Mouse (Mus musculus): ENCODE results near the gene Ttc21a. TPM values are rescaled to one million over a fixed set of nuclear protein-coding genes. Genes with fewer than 3 reads are reported as not detected.

The Ttc21a gene
- polyA plus RNA-seq, 1 experiment from 2014 or later: 0.42 TPM

GRCm38 (mm10) chr9:119913087-119913838 lies 24.1 kb upstream of the Ttc21a start:
- H3K9me3 ChIP-seq (replicated peaks): no peaks in the 10 kb centered on the region
- H3K36me3 ChIP-seq: peaks cover 91% of the 10 kb centered on the region
- H3K27me3 ChIP-seq (ENCODE audit: low read depth, poor library complexity, severe bottlenecking): no peaks in the 10 kb centered on the region
- WGBS: 79% methylated on average over 13 of the region's 13 CpGs
- DNase-seq (ENCODE audit: low spot score): no peak
- H3K27ac ChIP-seq (replicated peaks): no peak overlapping the region
- H3K4me1 ChIP-seq: no peaks in the 10 kb centered on the region
- no peak overlapping the region for H3K4me3 ChIP-seq

- 78% methylated on average over 1 of the region's 1 CpGs for WGBS
- no peaks in the 10 kb centered on the region for H3K9me3 ChIP-seq (replicated peaks)
- no peaks in the 10 kb centered on the region for H3K4me1 ChIP-seq
- H3K27ac ChIP-seq (replicated peaks): no peak overlapping the region
- no peak overlapping the region for H3K4me3 ChIP-seq
- H3K27me3 ChIP-seq (ENCODE audit: low read depth, poor library complexity, severe bottlenecking): no peaks in the 10 kb centered on the region
- peaks cover 92% of the 10 kb centered on the region for H3K36me3 ChIP-seq
- no peak for DNase-seq (ENCODE audit: low spot score)
These were observed 17.5 kb upstream of the Ttc21a start for GRCm38 (mm10) chr9:119919858-119920257.

GRCm38 (mm10) chr9:119923462-119923861 lies 13.9 kb upstream of the Ttc21a start:
- Histone ChIP-seq H3K27me3 (ENCODE audit: low read depth, poor library complexity, severe bottlenecking) (no peaks in the 10 kb centered on the region), H3K9me3 (replicated peaks) (no peaks in the 10 kb centered on the region), H3K36me3 (peaks cover 98% of the 10 kb centered on the region), H3K4me1 (no peaks in the 10 kb centered on the region), H3K27ac (replicated peaks) (no peak overlapping the region), H3K4me3 (no peak overlapping the region)
- WGBS: 95% methylated on average over 4 of the region's 4 CpGs
- no peak for DNase-seq (ENCODE audit: low spot score)

- Histone ChIP-seq H3K36me3 (peaks cover 98% of the 10 kb centered on the region), H3K4me1 (no peaks in the 10 kb centered on the region), H3K4me3 (no peak overlapping the region), H3K9me3 (replicated peaks) (no peaks in the 10 kb centered on the region), H3K27ac (replicated peaks) (no peak overlapping the region), H3K27me3 (ENCODE audit: low read depth, poor library complexity, severe bottlenecking) (no peaks in the 10 kb centered on the region)
- WGBS: 94% methylated on average over 16 of the region's 16 CpGs
- DNase-seq (ENCODE audit: low spot score): no peak
These were observed 12.2 kb upstream of the Ttc21a start for GRCm38 (mm10) chr9:119925120-119925657.

GRCm38 (mm10) chr9:119925729-119926128 lies 11.7 kb upstream of the Ttc21a start:
- no peak overlapping the region for H3K4me3 ChIP-seq
- 91% methylated on average over 8 of the region's 8 CpGs for WGBS
- no peaks in the 10 kb centered on the region for H3K4me1 ChIP-seq
- no peak for DNase-seq (ENCODE audit: low spot score)
- no peaks in the 10 kb centered on the region for H3K9me3 ChIP-seq (replicated peaks)
- no peak overlapping the region for H3K27ac ChIP-seq (replicated peaks)
- no peaks in the 10 kb centered on the region for H3K27me3 ChIP-seq (ENCODE audit: low read depth, poor library complexity, severe bottlenecking)
- peaks cover 98% of the 10 kb centered on the region for H3K36me3 ChIP-seq

GRCm38 (mm10) chr9:119926497-119926896 lies 10.9 kb upstream of the Ttc21a start:
- Histone ChIP-seq H3K27ac (replicated peaks) (no peak overlapping the region), H3K9me3 (replicated peaks) (no peaks in the 10 kb centered on the region), H3K36me3 (peaks cover 98% of the 10 kb centered on the region), H3K27me3 (ENCODE audit: low read depth, poor library complexity, severe bottlenecking) (no peaks in the 10 kb centered on the region), H3K4me1 (no peaks in the 10 kb centered on the region), H3K4me3 (no peak overlapping the region)
- WGBS: 89% methylated on average over 5 of the region's 5 CpGs
- no peak for DNase-seq (ENCODE audit: low spot score)

GRCm38 (mm10) chr9:119932358-119932757 lies 5.0 kb upstream of the Ttc21a start:
- peaks cover 11% of the 10 kb centered on the region for H3K4me1 ChIP-seq
- peaks cover 58% of the 10 kb centered on the region for H3K36me3 ChIP-seq
- no peak overlapping the region for H3K4me3 ChIP-seq
- DNase-seq (ENCODE audit: low spot score): no peak
- H3K9me3 ChIP-seq (replicated peaks): no peaks in the 10 kb centered on the region
- 93% methylated on average over 12 of the region's 12 CpGs for WGBS
- H3K27ac ChIP-seq (replicated peaks): no peak overlapping the region
- no peaks in the 10 kb centered on the region for H3K27me3 ChIP-seq (ENCODE audit: low read depth, poor library complexity, severe bottlenecking)

- WGBS: 93% methylated on average over 6 of the region's 6 CpGs
- no peak overlapping the region for H3K4me3 ChIP-seq
- DNase-seq (ENCODE audit: low spot score): no peak
- H3K9me3 ChIP-seq (replicated peaks): no peaks in the 10 kb centered on the region
- H3K27ac ChIP-seq (replicated peaks): no peak overlapping the region
- no peaks in the 10 kb centered on the region for H3K27me3 ChIP-seq (ENCODE audit: low read depth, poor library complexity, severe bottlenecking)
- peaks cover 45% of the 10 kb centered on the region for H3K36me3 ChIP-seq
- peaks cover 19% of the 10 kb centered on the region for H3K4me1 ChIP-seq
These were observed 3.7 kb upstream of the Ttc21a start for GRCm38 (mm10) chr9:119933675-119934074.

GRCm38 (mm10) chr9:119938496-119938895 lies 1.1 kb downstream of the Ttc21a start:
- WGBS: 94% methylated on average over 4 of the region's 4 CpGs
- H3K4me3 ChIP-seq: no peak overlapping the region
- no peak overlapping the region for H3K27ac ChIP-seq (replicated peaks)
- peaks cover 19% of the 10 kb centered on the region for H3K4me1 ChIP-seq
- no peaks in the 10 kb centered on the region for H3K36me3 ChIP-seq
- no peak for DNase-seq (ENCODE audit: low spot score)
- no peaks in the 10 kb centered on the region for H3K27me3 ChIP-seq (ENCODE audit: low read depth, poor library complexity, severe bottlenecking)
- no peaks in the 10 kb centered on the region for H3K9me3 ChIP-seq (replicated peaks)

GRCm38 (mm10) chr9:119939646-119940045 lies 2.2 kb downstream of the Ttc21a start:
- Histone ChIP-seq H3K36me3 (no peaks in the 10 kb centered on the region), H3K4me3 (no peak overlapping the region), H3K27me3 (ENCODE audit: low read depth, poor library complexity, severe bottlenecking) (no peaks in the 10 kb centered on the region), H3K27ac (replicated peaks) (no peak overlapping the region), H3K9me3 (replicated peaks) (no peaks in the 10 kb centered on the region), H3K4me1 (peaks cover 19% of the 10 kb centered on the region)
- DNase-seq (ENCODE audit: low spot score): no peak
- WGBS: 84% methylated on average over 10 of the region's 10 CpGs

- H3K9me3 ChIP-seq (replicated peaks): no peaks in the 10 kb centered on the region
- no peak overlapping the region for H3K27ac ChIP-seq (replicated peaks)
- H3K36me3 ChIP-seq: no peaks in the 10 kb centered on the region
- WGBS: 85% methylated on average over 5 of the region's 5 CpGs
- H3K4me1 ChIP-seq: peaks cover 16% of the 10 kb centered on the region
- H3K27me3 ChIP-seq (ENCODE audit: low read depth, poor library complexity, severe bottlenecking): no peaks in the 10 kb centered on the region
- H3K4me3 ChIP-seq: no peak overlapping the region
- no peak for DNase-seq (ENCODE audit: low spot score)
These were observed 4.0 kb downstream of the Ttc21a start for GRCm38 (mm10) chr9:119941407-119941806.

GRCm38 (mm10) chr9:119941861-119942260 lies 4.5 kb downstream of the Ttc21a start:
- Histone ChIP-seq H3K4me1 (peaks cover 11% of the 10 kb centered on the region), H3K27me3 (ENCODE audit: low read depth, poor library complexity, severe bottlenecking) (no peaks in the 10 kb centered on the region), H3K9me3 (replicated peaks) (no peaks in the 10 kb centered on the region), H3K4me3 (no peak overlapping the region), H3K27ac (replicated peaks) (no peak overlapping the region), H3K36me3 (no peaks in the 10 kb centered on the region)
- no peak for DNase-seq (ENCODE audit: low spot score)
- 94% methylated on average over 14 of the region's 14 CpGs for WGBS

GRCm38 (mm10) chr9:119943326-119943725 lies 5.9 kb downstream of the Ttc21a start:
- Histone ChIP-seq H3K27me3 (ENCODE audit: low read depth, poor library complexity, severe bottlenecking) (no peaks in the 10 kb centered on the region), H3K27ac (replicated peaks) (no peak overlapping the region), H3K9me3 (replicated peaks) (no peaks in the 10 kb centered on the region), H3K36me3 (no peaks in the 10 kb centered on the region), H3K4me1 (no peaks in the 10 kb centered on the region), H3K4me3 (no peak overlapping the region)
- no peak for DNase-seq (ENCODE audit: low spot score)
- 76% methylated on average over 1 of the region's 1 CpGs for WGBS

Measured in midbrain, embryonic 10.5 days (tissue).